Mouse (Mus musculus) midbrain, embryonic 13.5 days (tissue): ENCODE data around the gene Auh. TPM values are rescaled to one million over a fixed set of nuclear protein-coding genes. Genes with fewer than 3 reads are reported as not detected.

ENCODE experiments used
- ATAC-seq: fragments of 200-750 bp; cut with Nextera tagmentation; 2 replicates; pipeline ENCODE4 v1.8.0; 2017; ENCODE audit warnings: mild to moderate bottlenecking, moderate TSS enrichment, moderate library complexity
- H3K27ac ChIP-seq: fragments of 300-500 bp; sonication (generic); 2 replicates; pipeline ENCODE4 v1.5.1; 2015; ENCODE audit warnings: inconsistent platforms, mild to moderate bottlenecking, moderate library complexity
- H3K27me3 ChIP-seq: fragments of 300-500 bp; sonication (generic); 2 replicates; pipeline ENCODE4 v1.6.1; 2015; ENCODE audit warnings: mild to moderate bottlenecking, inconsistent platforms
- H3K36me3 ChIP-seq: fragments of 300-500 bp; sonication (generic); 2 replicates; pipeline ENCODE4 v1.6.1; 2015; ENCODE audit warnings: mild to moderate bottlenecking, inconsistent platforms
- H3K4me1 ChIP-seq: fragments of 300-500 bp; sonication (generic); replicated peaks from 2 replicates; pipeline ENCODE4 v1.6.1; 2015; ENCODE audit warnings: inconsistent platforms
- H3K4me2 ChIP-seq: fragments of 300-500 bp; sonication (generic); replicated peaks from 2 replicates; pipeline ENCODE4 v1.6.1; 2015; ENCODE audit warnings: moderate library complexity, mild to moderate bottlenecking, inconsistent platforms
- H3K4me3 ChIP-seq: fragments of 300-500 bp; sonication (generic); replicated peaks from 2 replicates; pipeline ENCODE4 v1.5.1; 2015; ENCODE audit warnings: mild to moderate bottlenecking, inconsistent platforms
- H3K9ac ChIP-seq: fragments of 300-500 bp; sonication (generic); replicated peaks from 2 replicates; pipeline ENCODE4 v1.6.1; 2015; ENCODE audit warnings: mild to moderate bottlenecking, inconsistent platforms
- H3K9me3 ChIP-seq: fragments of 300-500 bp; sonication (generic); 2 replicates; pipeline ENCODE4 v1.6.1; 2016; ENCODE audit warnings: mild to moderate bottlenecking, inconsistent platforms
- WGBS: fragments of 180-500 bp; shearing (Covaris S2); methylation state at CpG from one replicate; pipeline ENCODE4 v1.1.7; 2015; 5-methylcytosine and 5-hydroxymethylcytosine counted together
- polyA plus RNA-seq: library from polyadenylated mRNA; unstranded; fragments of >200 nt; fragmentation: Nextera tagmentation; extraction: Ambion mirVana; gene quantifications from 2 replicates; pipeline ENCODE4 v1.2.1, GENCODE M21; 2015

The Auh gene
- polyA plus RNA-seq, 1 experiment from 2014 or later: 58.4 TPM

DNA sequence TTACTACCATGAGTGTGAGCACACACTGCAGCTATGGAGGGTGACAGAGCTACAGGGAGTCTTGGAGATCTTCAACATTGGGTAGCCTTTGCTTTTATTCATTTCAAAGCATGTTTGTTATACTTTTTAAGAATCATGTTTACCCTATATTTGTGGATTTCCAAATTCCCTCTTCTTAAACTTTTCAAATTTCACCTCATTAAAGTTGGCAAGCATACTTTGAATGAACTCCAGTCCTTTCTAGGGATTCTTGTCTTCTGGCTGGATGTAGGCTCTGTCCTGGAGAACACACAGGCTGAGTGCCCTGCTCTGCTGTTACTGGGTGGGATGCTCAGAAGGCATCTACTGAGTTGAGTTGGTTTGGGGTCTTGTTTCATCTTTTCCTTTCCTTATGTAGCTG, 102.8 kb downstream of the Auh start:
- ATAC-seq: no peak
- no peak overlapping the region for H3K4me2 ChIP-seq

DNA sequence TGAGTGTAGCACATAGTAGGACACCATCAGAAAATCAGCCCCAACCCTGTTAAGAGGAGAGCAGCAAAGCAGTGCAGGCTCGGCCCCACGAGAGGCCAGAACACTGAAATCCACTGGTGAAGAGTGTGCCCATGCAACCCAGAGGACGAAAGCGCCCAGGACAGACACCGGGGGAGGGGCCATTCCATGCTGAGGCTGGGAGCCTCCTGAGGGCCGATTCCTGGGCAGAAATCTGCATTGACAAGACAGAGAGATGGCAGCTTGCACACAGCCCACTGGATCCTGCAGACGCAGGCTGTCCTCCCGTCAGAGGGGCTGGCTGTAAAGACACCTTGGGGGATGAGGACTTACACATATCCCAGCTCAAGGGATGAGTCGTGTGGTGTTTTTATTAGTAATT, 104.7 kb downstream of the Auh start:
- H3K36me3 ChIP-seq: no peaks in the 10 kb centered on the region
- no peak overlapping the region for H3K4me3 ChIP-seq
- WGBS: 62% methylated on average over 9 of the region's 9 CpGs
- H3K9me3 ChIP-seq: no peaks in the 10 kb centered on the region
- no peak for ATAC-seq
- H3K4me2 ChIP-seq: no peak overlapping the region
- H3K27ac ChIP-seq: no peak overlapping the region
- H3K4me1 ChIP-seq: peaks cover 12% of the 10 kb centered on the region
- no peak overlapping the region for H3K9ac ChIP-seq
- 0 out of 2 replicates have a peak, but pooled peaks cover 12% of the 10 kb centered on the region for H3K27me3 ChIP-seq

More for the DNA sequence above, 102.8 kb downstream of the Auh start:
- Histone ChIP-seq H3K4me3 (no peak overlapping the region), H3K36me3 (no peaks in the 10 kb centered on the region), H3K9me3 (no peaks in the 10 kb centered on the region), H3K9ac (no peak overlapping the region), H3K27me3 (0 out of 2 replicates have a peak, but pooled peaks cover under 1% of the 10 kb centered on the region), H3K4me1 (peaks cover 12% of the 10 kb centered on the region), H3K27ac (no peak overlapping the region)

DNA sequence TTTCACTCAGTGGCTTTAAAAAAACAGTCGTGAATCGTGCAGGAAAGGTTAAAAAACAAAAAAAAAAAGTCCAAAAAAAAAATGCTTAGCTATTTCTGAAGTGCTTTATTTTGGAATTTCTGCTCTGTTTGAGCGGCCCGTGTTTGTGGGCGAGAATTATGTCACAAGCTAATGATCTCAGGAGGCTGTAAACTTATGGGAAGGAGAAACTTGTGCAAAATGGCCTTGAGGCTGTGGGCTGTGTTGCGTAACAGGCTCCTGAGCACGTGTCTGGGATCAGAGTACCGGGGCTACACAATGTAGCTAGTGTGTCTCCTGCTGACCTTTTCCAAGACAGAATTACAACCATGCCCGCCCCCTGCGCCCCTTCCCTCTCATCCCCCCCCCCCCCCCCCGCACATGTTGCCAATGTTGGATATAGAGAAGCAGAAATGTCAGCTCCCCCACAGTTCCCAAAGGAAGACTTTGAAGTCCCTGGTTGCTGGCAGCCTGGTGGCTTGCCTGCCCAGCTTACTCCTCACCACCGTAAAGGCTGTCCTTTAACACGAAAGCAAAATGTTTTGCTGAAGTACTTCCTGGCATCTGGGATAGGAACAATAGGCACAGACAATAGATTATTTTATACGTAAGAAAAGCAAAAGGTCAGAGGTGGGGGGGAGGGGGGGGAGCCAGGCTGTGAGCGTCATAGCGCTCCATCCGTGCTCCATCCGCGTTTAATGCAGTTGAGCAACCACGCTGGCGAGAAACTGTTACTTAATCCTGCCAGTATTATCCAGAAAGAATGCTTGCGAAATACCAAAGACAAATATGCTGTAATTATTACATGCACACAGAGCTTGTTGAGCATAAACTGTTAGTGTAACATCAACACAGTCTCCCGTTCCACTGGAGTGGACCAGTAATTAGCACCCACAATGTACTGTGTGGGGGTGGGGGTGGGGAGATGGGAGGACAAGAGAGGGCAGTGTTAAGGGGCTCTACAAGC, 107.0 kb downstream of the Auh start:
- ATAC-seq: peak; percentile 61
- peak overlapping the region; percentile 38 for H3K4me2 ChIP-seq
- H3K27me3 ChIP-seq: 0 out of 2 replicates have a peak, but pooled peaks cover 12% of the 10 kb centered on the region
- H3K36me3 ChIP-seq: no peaks in the 10 kb centered on the region
- H3K4me1 ChIP-seq: peaks cover 21% of the 10 kb centered on the region
- no peak overlapping the region for H3K27ac ChIP-seq
- no peaks in the 10 kb centered on the region for H3K9me3 ChIP-seq
- H3K4me3 ChIP-seq: no peak overlapping the region
- H3K9ac ChIP-seq: no peak overlapping the region
- 22% methylated on average over 21 of the region's 23 CpGs for WGBS

DNA sequence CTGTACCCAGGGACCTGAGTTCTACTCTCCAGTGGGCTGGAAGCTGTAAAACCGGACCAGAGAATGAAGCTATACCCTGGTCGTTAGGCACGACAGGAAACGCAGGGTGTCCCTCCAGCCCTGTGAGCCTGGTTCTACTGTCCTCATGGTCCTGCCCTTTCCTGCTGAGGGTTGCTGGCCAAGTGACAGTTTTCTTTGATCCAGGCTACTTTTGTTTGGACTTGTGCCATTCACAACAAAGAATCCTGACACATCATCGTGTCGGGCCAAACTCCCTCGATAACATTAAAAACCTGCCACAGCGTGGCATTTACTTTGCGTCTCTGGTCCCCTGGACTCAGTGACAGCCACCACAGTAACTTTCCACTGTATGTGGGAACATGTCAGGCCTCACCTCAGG, 107.9 kb downstream of the Auh start:
- no peak for ATAC-seq
- no peak overlapping the region for H3K9ac ChIP-seq
- 0 out of 2 replicates have a peak, but pooled peaks cover 12% of the 10 kb centered on the region for H3K27me3 ChIP-seq
- no peaks in the 10 kb centered on the region for H3K36me3 ChIP-seq
- 58% methylated on average over 9 of the region's 9 CpGs for WGBS
- no peak overlapping the region for H3K4me2 ChIP-seq
- peaks cover 21% of the 10 kb centered on the region for H3K4me1 ChIP-seq
- no peak overlapping the region for H3K4me3 ChIP-seq
- no peak overlapping the region for H3K27ac ChIP-seq
- H3K9me3 ChIP-seq: no peaks in the 10 kb centered on the region

DNA sequence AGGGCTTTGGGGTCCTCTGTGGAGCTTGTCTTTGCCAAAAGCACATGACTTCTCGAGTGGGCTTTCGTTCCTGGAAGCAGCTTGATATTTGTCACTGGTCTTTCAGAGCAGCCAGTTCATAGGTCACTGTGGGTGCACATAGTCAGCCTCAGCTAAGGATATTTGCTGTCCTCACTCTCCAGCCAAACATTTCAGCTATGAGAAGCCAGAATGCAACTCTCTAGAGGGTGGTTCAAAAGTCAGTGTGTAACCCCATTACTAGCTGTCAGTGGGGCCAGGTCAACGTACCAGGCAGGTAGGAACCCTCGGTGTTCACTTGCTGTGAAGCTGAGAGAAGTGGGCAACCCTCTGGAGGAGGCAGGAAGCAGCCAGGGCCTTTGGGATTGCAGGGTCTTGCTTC, 109.6 kb downstream of the Auh start:
- Histone ChIP-seq H3K9ac (no peak overlapping the region), H3K4me2 (no peak overlapping the region), H3K4me3 (no peak overlapping the region), H3K27me3 (0 out of 2 replicates have a peak, but pooled peaks cover 12% of the 10 kb centered on the region), H3K36me3 (no peaks in the 10 kb centered on the region), H3K9me3 (no peaks in the 10 kb centered on the region), H3K4me1 (peaks cover 21% of the 10 kb centered on the region), H3K27ac (no peak overlapping the region)
- no peak for ATAC-seq
- 87% methylated on average over 4 of the region's 4 CpGs for WGBS

DNA sequence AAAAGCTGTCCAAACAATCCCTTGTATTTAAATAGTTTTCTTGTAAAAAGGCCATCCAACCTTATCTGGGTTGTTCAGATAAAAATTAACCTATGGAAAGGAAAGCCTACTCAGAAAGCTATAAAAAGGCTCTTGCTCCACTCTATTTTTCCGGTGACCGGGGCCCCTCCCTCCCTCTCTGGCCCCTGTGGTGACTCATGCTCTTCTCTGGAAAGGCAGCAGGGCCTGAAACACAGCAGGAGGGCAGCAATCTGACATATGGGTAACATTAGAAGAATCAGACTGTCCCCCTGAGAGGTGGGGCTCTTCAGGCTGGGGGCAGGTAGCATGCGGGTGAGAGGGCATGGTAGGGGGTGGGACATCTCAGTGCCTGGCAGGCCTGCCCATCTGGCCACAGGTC, 110.7 kb downstream of the Auh start:
- 50% methylated on average over 3 of the region's 3 CpGs for WGBS
- ATAC-seq: no peak
- no peak overlapping the region for H3K4me3 ChIP-seq
- no peak overlapping the region for H3K4me2 ChIP-seq
- no peak overlapping the region for H3K9ac ChIP-seq
- no peak overlapping the region for H3K27ac ChIP-seq
- peaks cover 21% of the 10 kb centered on the region for H3K4me1 ChIP-seq
- no peaks in the 10 kb centered on the region for H3K9me3 ChIP-seq
- H3K27me3 ChIP-seq: 0 out of 2 replicates have a peak, but pooled peaks cover 12% of the 10 kb centered on the region
- no peaks in the 10 kb centered on the region for H3K36me3 ChIP-seq

DNA sequence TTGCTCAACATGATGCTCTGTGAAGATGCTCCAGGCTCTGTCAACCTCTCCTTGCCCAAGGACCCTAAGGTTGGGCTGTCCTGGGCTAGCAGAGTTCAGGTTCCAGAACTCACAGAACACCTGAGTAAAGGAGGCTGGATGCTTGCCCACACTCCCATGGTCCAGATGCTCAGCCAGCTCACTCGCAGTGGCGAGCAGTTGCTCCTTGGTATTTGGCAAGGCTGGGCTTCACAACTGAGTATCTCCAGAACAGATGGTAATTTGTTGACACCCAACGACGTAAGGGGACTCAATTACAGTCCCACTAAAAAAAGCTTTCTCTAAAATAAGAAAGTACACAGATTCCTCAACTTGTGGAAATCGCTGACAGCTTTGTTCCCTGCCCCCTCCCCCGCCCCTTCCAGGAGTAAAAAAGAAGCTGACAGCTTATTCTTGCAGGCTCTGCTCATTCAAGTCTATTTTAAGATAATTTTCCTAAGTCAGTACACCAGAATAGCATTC, 111.4 kb downstream of the Auh start:
- 67% methylated on average over 6 of the region's 6 CpGs for WGBS
- no peak overlapping the region for H3K27ac ChIP-seq

DNA sequence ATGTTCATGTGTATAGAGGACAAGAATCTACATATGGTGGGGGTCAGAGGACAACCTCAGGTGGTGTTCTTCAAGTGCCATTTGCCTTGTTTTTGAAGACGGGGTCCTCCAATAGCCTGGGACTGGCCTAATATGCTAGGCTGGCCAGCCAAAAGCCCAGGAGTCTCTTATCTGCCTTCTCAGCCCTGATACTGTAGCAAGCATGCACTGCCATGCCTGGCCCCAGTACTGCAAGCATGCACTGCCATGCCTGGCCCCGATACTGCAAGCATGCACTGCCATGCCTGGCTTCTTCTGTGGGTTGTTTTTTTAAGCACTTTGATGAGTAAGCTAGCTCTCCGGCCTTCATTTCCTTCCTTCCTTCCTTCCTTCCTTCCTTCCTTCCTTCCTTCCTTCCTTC, 115.7 kb downstream of the Auh start:
- Histone ChIP-seq H3K4me3 (no peak overlapping the region), H3K9me3 (no peaks in the 10 kb centered on the region), H3K9ac (no peak overlapping the region), H3K4me2 (no peak overlapping the region), H3K4me1 (peaks cover 9% of the 10 kb centered on the region), H3K36me3 (no peaks in the 10 kb centered on the region), H3K27ac (no peak overlapping the region), H3K27me3 (no peaks in the 10 kb centered on the region)
- ATAC-seq: no peak
- 91% methylated on average over 3 of the region's 3 CpGs for WGBS

More for the DNA sequence above, 111.4 kb downstream of the Auh start:
- peaks cover 21% of the 10 kb centered on the region for H3K4me1 ChIP-seq
- no peak overlapping the region for H3K9ac ChIP-seq
- H3K27me3 ChIP-seq: 0 out of 2 replicates have a peak, but pooled peaks cover 12% of the 10 kb centered on the region
- no peaks in the 10 kb centered on the region for H3K9me3 ChIP-seq
- no peak overlapping the region for H3K4me2 ChIP-seq
- ATAC-seq: no peak
- no peaks in the 10 kb centered on the region for H3K36me3 ChIP-seq
- H3K4me3 ChIP-seq: no peak overlapping the region

DNA sequence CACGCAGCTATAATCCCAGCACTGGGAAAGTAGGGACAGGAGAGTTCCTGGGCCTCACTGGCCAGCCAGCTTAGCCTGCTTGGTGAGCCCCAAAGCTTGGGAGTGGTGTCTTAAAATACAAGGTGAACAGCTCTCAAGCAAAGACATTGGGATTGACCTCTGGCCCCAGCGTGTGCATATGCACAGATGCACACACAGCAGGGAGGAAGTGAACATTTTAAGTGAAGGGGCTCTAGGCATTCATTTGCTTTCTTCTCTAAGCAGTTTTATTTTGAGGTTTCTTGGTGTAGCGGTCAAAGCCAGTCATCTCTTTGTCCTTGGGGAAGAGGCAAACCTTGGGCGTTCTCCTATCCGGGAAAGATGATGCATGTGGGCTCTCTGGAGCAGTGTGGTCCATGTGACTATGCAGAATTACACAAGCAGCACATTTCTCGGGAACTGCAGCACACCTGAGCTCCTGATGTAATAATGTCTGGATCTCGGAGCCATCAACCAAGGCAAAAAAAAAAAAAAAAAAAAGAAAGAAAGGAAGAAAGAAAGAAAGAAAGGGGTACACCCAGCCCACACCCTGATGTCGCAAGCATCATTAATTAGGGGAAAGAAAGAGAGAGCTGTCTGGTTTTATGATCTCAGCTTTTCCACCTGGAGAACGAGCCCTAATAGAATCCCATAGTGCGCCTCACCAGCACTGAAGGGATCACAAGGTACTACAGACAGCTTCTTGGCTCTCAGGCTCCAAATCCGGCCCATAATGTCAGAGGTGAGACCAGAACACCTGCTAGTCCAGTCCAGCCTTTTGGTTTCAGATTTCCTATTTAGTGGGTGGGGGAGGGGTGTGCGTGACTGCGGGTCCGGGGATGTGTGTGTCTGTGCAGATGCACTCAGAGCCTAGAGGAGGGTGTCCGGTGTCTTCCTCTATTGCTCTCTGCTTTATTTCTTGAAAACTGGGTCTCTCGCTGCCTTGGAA, 116.6 kb downstream of the Auh start:
- 77% methylated on average over 16 of the region's 16 CpGs for WGBS
- 0 out of 2 replicates have a peak, but pooled peaks cover 2% of the 10 kb centered on the region for H3K4me1 ChIP-seq

DNA sequence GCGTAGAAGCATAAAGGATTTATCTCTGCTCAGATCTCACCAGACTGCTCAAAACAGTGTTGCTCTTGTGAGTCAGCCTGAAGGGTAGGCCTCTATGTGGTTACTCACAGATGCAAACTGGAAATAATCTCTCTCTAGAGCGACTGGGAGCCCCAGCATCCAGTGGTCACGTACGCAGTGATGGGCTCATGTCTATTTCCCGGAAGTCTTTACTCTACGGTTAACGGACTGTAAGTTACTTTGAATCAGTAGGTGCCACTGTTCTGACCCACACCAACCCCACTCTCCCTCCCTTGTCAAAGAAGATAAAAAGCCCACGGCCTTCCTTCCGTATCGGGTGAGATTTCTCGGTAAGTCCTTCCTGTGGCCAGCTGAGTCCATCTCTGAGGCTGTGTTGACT, 121.8 kb downstream of the Auh start:
- Histone ChIP-seq H3K9ac (no peak overlapping the region), H3K9me3 (no peaks in the 10 kb centered on the region), H3K4me1 (0 out of 2 replicates have a peak, but pooled peaks cover 7% of the 10 kb centered on the region), H3K27me3 (no peaks in the 10 kb centered on the region), H3K27ac (no peak overlapping the region), H3K36me3 (no peaks in the 10 kb centered on the region), H3K4me3 (no peak overlapping the region), H3K4me2 (no peak overlapping the region)
- WGBS: 89% methylated on average over 11 of the region's 11 CpGs
- ATAC-seq: no peak

More for the DNA sequence above, 116.6 kb downstream of the Auh start:
- H3K9me3 ChIP-seq: no peaks in the 10 kb centered on the region
- ATAC-seq: no peak
- H3K4me2 ChIP-seq: no peak overlapping the region
- H3K4me3 ChIP-seq: no peak overlapping the region
- no peaks in the 10 kb centered on the region for H3K36me3 ChIP-seq
- H3K27ac ChIP-seq: no peak overlapping the region
- H3K9ac ChIP-seq: no peak overlapping the region
- no peaks in the 10 kb centered on the region for H3K27me3 ChIP-seq

DNA sequence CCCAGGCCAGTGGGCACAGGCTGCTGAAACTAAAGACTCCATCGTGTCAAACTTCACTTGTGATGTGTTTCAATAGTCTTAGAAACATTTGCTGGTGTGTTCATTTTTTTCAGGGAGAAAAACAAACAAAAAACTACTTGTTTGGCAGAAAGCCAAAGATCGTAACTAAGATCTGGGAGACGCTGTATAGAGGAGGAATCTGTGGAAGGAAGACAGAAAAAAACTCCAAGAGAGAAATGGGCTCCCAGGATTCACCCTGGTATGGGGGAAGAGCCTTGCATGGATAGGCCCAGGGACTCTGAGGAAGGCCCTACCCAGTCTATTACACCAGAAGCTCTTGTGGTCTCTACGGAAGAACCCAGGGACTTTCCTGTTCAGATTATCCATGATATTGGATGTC, 123.5 kb downstream of the Auh start:
- Histone ChIP-seq H3K4me1 (0 out of 2 replicates have a peak, but pooled peaks cover 7% of the 10 kb centered on the region), H3K27me3 (no peaks in the 10 kb centered on the region), H3K9me3 (no peaks in the 10 kb centered on the region), H3K9ac (no peak overlapping the region), H3K4me3 (no peak overlapping the region), H3K27ac (no peak overlapping the region), H3K36me3 (no peaks in the 10 kb centered on the region), H3K4me2 (no peak overlapping the region)
- 50% methylated on average over 4 of the region's 4 CpGs for WGBS
- ATAC-seq: no peak
